Mouse (Mus musculus) erythroblast, embryonic 14.5 days (primary cell): ENCODE measurements at regions not wholly inside any gene's neighbourhood (a gene's known extent, or its start where the extent isn't known, plus 50 kb on each side); places are given as distances from the start of the nearest gene placed in this dataset.

Source experiments
- GATA1 ChIP-seq: IDR thresholded peaks from 2 replicates; pipeline ENCODE4 v1.6.1; 2012; ENCODE audit warnings: low read length, inconsistent platforms, mixed read lengths
- TAL1 ChIP-seq: IDR thresholded peaks from 3 replicates; pipeline ENCODE4 v1.6.1; 2012; ENCODE audit warnings: low read length, inconsistent platforms, mixed read lengths

DNA sequence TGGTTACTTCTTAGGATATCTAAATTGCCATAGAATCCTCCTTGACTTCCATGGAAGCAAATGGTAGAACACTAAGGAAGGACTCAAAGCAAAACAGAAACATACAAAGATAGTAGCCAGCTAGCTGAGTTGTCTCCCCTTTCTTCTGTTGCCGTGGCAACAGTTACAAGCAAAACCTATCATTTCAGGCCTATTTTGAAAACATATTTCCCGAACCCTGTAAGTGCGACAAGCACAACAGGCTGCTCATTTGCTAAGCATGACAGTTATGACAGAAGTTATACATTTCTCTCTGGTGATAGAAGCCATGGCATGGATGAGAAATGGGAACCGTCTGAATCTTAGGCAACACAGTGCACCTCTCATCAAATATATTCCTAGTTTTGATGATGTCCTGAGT, 402.4 kb downstream of the Epm2a start:
- TF ChIP-seq GATA1: no peak
- no peak for TF ChIP-seq TAL1
